Mouse (Mus musculus) embryonic facial prominence, embryonic 12.5 days (tissue): ENCODE results near the gene Srpr. TPM values are rescaled to one million over a fixed set of nuclear protein-coding genes. Genes with fewer than 3 reads are reported as not detected.

Source experiments
- ATAC-seq: fragments of 200-750 bp; cut with Nextera tagmentation; 2 replicates; pipeline ENCODE4 v1.8.0; 2017; ENCODE audit not compliant: insufficient number of reproducible peaks, insufficient read depth, low FRiP score, low TSS enrichment
- H3K27ac ChIP-seq: fragments of 300-500 bp; sonication (generic); 2 replicates; pipeline ENCODE4 v1.5.1; 2016; ENCODE audit warnings: mild to moderate bottlenecking
- H3K27me3 ChIP-seq: fragments of 300-500 bp; sonication (generic); 2 replicates; pipeline ENCODE4 v1.6.1; 2016; ENCODE audit warnings: mild to moderate bottlenecking, moderate library complexity
- H3K36me3 ChIP-seq: fragments of 300-500 bp; sonication (generic); 2 replicates; pipeline ENCODE4 v1.6.1; 2016; ENCODE audit warnings: mild to moderate bottlenecking
- H3K4me1 ChIP-seq: fragments of 300-500 bp; sonication (generic); 2 replicates; pipeline ENCODE4 v1.6.1; 2016
- H3K4me2 ChIP-seq: fragments of 300-500 bp; sonication (generic); replicated peaks from 2 replicates; pipeline ENCODE4 v1.6.1; 2016; ENCODE audit warnings: mild to moderate bottlenecking, moderate library complexity
- H3K4me3 ChIP-seq: fragments of 300-500 bp; sonication (generic); 2 replicates; pipeline ENCODE4 v1.5.1; 2016; ENCODE audit warnings: mild to moderate bottlenecking
- H3K9ac ChIP-seq: fragments of 300-500 bp; sonication (generic); 2 replicates; pipeline ENCODE4 v1.6.1; 2016; ENCODE audit warnings: mild to moderate bottlenecking, moderate library complexity
- H3K9me3 ChIP-seq: fragments of 300-500 bp; sonication (generic); 2 replicates; pipeline ENCODE4 v1.6.1; 2016; ENCODE audit warnings: mild to moderate bottlenecking, moderate library complexity
- WGBS: fragments of 180-500 bp; shearing (Covaris S2); methylation state at CpG from one replicate; pipeline ENCODE4 v1.1.7; 2016; 5-methylcytosine and 5-hydroxymethylcytosine counted together
- polyA plus RNA-seq: library from polyadenylated mRNA; unstranded; fragments of >200 nt; fragmentation: Nextera tagmentation; extraction: Ambion mirVana; gene quantifications from 2 replicates; pipeline ENCODE4 v1.2.1, GENCODE M21; 2016

The Srpr gene
- 108 and 112 TPM in 2 replicates for polyA plus RNA-seq

DNA sequence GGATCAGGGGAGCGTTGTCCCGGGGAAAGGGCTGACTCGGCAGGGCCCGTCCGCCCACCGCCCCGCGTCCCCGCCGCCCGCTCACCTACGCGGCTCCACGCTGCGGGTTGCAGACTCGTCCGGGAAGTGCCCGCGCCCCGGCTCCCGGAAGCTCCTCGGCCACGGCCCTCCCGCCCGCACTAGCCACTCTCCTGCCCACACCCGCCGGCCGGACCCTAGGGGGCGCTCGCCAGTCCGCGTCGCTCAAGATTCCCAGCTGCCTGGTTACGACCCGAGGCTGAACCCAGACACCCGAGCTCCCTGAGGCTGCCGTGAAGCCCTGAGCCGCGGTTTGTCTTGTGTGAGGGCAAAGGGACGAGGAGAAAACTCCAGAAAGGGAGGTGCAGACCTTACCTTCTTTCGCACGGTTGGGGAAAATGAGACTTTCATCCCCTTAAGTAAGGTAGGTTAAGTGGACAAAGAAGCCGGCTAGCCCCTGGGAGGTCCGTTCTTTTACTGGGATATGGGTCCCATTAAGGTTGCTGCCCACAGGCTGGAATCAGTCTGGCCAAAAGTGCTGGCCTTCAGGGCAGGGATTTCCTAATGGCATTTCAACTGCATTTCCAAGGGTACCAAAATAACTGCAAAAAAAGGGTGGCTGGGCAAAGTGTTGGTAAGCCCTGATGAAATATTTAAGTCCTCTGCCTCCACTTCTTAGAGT, at the start of gene Srpr, which contains the start of gene Tirap:
Gene Srpr (plus strand): TSS at position 404 of the 700 bp plus-strand sequence.
Gene Tirap (minus strand): TSS at position 520 of the 700 bp plus-strand sequence.
- H3K4me1 ChIP-seq: peaks cover 7% of the 10 kb centered on the region; the same call in 1 of the 2 replicates
- ATAC-seq: peak; percentile 92
- H3K4me2 ChIP-seq: peak within 1 kb of the TSS; percentile 73
- H3K27me3 ChIP-seq: no peaks in the 10 kb centered on the region
- no peaks in the 10 kb centered on the region for H3K9me3 ChIP-seq
- H3K9ac ChIP-seq: peak within 1 kb of the TSS; percentile 78
- peak within 1 kb of the TSS; percentile 46; the same call in 1 of the 2 replicates for H3K27ac ChIP-seq
- WGBS: under 1% methylated on average over 44 of the region's 44 CpGs
- peak within 1 kb of the TSS; percentile 65 for H3K4me3 ChIP-seq
- H3K36me3 ChIP-seq: peaks cover 6% of the 10 kb centered on the region

DNA sequence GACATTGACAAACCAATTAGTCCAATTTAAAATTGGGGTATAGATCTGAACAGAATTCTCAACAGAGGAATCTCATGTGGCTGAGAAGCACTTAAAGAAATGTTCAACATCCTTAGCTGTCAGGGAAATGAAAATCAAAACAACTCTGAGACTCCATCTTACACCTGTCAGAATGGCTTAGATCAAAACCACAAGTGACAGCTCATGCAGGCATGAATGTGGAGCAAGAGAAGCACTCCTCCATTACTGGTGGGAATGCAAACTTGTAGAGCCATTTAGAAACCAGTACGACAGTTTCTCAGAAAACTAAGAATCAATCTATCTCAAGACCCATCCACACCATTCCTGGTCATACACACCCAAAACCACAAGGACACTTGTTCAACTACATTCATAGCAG, 47.1 kb upstream of the Srpr start:
- H3K27ac ChIP-seq: no peak overlapping the region
- H3K4me1 ChIP-seq: 0 out of 2 replicates have a peak, but pooled peaks cover 2% of the 10 kb centered on the region
- no peak overlapping the region for H3K4me2 ChIP-seq
- no peaks in the 10 kb centered on the region for H3K9me3 ChIP-seq
- H3K36me3 ChIP-seq: 0 out of 2 replicates have a peak, but pooled peaks cover 8% of the 10 kb centered on the region
- ATAC-seq: no peak
- no peaks in the 10 kb centered on the region for H3K27me3 ChIP-seq
- no peak overlapping the region for H3K4me3 ChIP-seq
- WGBS: 92% methylated on average over 1 of the region's 1 CpGs
- H3K9ac ChIP-seq: no peak overlapping the region

DNA sequence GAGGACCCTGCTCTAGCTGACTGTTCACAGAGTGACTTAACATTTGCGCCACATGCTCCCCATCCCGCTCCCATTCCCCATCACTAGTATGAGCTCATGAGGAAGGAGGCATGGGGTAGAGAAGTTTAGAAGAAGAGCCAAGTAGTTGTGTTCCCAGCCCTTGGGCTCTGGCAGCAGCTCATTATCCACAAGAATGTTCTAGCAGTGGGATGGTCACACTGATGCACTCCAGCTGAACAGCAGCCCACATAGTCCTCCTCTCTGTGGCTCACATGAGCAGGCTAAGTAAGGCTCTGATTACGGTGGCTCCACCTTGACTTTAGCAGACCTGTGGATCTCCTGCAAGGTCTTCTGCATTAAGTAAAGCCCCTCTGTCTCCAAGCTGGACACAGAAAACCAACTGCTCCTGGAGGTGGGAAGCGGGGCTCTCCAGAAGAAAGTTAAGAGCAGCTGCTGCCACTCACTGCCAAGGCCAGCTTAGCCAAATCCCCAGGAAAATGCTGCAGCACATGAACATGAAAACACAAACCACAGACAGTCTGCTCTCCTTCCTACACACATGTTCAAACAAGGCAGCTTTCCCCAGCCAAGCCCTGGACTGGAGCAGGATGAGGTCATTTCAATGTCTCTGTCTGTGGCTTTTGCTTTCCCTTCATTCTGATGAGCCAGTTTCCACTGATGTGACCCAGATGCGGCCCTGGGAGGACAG, 43.8 kb upstream of the Srpr start:
- H3K9ac ChIP-seq: no peak overlapping the region
- no peaks in the 10 kb centered on the region for H3K27me3 ChIP-seq
- H3K9me3 ChIP-seq: no peaks in the 10 kb centered on the region
- 0 out of 2 replicates have a peak, but pooled peaks cover 8% of the 10 kb centered on the region for H3K36me3 ChIP-seq
- no peak overlapping the region for H3K4me2 ChIP-seq
- no peak for ATAC-seq
- WGBS: 83% methylated on average over 5 of the region's 5 CpGs
- H3K4me1 ChIP-seq: no peaks in the 10 kb centered on the region
- 0 out of 2 replicates have a peak overlapping the region, but pooled peaks have one; percentile 17 for H3K27ac ChIP-seq
- H3K4me3 ChIP-seq: no peak overlapping the region

DNA sequence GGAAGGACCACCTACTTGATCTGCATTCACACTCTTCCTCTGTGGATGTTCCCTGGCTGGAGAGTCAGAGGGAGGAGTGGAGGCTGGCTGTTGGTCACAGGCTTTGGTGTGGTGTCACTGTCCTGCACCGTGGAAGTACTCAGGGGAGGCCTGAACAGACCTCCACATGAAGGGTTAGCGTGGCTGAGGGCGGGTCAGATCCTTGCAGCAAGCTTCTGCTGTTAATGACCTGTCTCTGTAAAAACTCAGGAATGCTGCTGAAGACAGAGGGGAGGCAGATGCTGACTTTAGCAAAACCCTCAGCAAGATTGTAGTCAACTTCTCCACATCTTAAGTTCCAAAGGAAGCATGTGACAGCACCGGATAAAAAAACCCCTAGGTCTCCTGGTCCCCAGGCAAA, 43.1 kb upstream of the Srpr start:
- H3K4me1 ChIP-seq: no peaks in the 10 kb centered on the region
- 84% methylated on average over 4 of the region's 4 CpGs for WGBS
- H3K4me2 ChIP-seq: no peak overlapping the region
- H3K4me3 ChIP-seq: no peak overlapping the region
- H3K27me3 ChIP-seq: no peaks in the 10 kb centered on the region
- ATAC-seq: no peak
- H3K9me3 ChIP-seq: no peaks in the 10 kb centered on the region
- 0 out of 2 replicates have a peak overlapping the region, but pooled peaks have one; percentile 17 for H3K27ac ChIP-seq
- no peak overlapping the region for H3K9ac ChIP-seq
- 0 out of 2 replicates have a peak, but pooled peaks cover 8% of the 10 kb centered on the region for H3K36me3 ChIP-seq

DNA sequence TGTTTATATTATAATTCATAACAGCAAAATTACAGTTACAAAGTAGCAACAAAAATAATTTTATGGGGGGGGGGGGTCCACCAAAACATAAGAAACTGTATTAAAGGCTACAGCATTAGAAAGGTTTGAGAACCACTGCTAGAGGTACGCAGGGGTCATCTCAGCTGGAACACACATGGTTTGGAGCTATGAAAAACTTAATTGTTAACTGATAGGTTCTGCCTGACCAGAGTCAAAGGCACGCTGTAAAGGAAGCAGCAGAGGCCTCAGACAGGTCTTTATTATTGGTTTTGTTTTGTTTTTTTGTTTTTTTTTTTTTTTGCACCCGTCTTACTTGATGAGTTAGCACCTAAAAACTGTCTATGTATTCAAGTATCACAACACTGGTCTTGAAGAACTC, 41.5 kb upstream of the Srpr start:
- Histone ChIP-seq H3K4me1 (no peaks in the 10 kb centered on the region), H3K9me3 (no peaks in the 10 kb centered on the region), H3K9ac (no peak overlapping the region), H3K4me2 (no peak overlapping the region), H3K27ac (no peak overlapping the region), H3K36me3 (0 out of 2 replicates have a peak, but pooled peaks cover 8% of the 10 kb centered on the region), H3K27me3 (no peaks in the 10 kb centered on the region), H3K4me3 (no peak overlapping the region)
- ATAC-seq: no peak
- 65% methylated on average over 3 of the region's 3 CpGs for WGBS

DNA sequence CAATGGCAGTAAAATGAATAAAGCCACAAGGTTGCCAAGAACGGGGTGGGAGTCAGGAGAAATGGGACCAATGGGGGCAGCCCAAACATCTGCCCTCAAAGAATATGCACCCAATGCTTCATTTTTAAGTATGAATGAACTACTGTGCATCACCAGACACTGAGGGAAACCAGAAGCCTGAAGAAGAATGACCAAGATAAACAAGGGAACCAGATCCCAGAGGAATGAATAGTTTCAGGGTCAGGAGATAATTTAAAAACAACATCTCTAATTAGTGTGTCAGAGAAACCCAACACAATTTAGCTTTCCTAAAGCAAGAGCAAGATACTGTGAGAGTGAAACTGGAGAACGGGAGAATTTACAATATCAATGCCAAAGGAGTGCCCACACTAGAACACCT, 39.3 kb upstream of the Srpr start:
- H3K4me3 ChIP-seq: no peak overlapping the region
- H3K9ac ChIP-seq: no peak overlapping the region
- no peaks in the 10 kb centered on the region for H3K9me3 ChIP-seq
- H3K4me2 ChIP-seq: no peak overlapping the region
- 50% methylated on average over 2 of the region's 2 CpGs for WGBS
- no peaks in the 10 kb centered on the region for H3K4me1 ChIP-seq
- no peak overlapping the region for H3K27ac ChIP-seq
- no peak for ATAC-seq
- 0 out of 2 replicates have a peak, but pooled peaks cover 8% of the 10 kb centered on the region for H3K36me3 ChIP-seq
- no peaks in the 10 kb centered on the region for H3K27me3 ChIP-seq

DNA sequence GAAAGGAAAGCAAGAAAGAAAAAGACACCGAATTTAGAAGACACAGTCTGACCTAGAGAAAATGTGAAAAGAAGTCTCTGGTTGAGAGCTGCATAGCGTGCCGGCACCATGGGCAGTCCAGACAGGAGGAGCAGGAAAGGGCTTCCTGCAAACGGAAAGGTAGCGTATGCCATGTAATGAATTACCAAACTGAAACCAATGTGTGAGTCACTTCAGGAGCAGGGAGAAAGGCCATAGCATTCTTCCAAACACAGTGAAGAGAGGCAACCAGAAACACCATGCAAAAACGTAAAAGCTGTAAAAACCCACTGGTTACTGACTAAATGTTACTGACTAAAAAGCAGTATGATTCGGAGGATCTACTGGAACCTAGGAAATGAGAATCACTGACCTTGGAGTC, 38.3 kb upstream of the Srpr start:
- no peak overlapping the region for H3K27ac ChIP-seq
- H3K4me2 ChIP-seq: no peak overlapping the region
- no peak overlapping the region for H3K9ac ChIP-seq
- no peaks in the 10 kb centered on the region for H3K27me3 ChIP-seq
- ATAC-seq: no peak
- no peaks in the 10 kb centered on the region for H3K9me3 ChIP-seq
- H3K4me3 ChIP-seq: no peak overlapping the region
- WGBS: 90% methylated on average over 7 of the region's 7 CpGs
- no peaks in the 10 kb centered on the region for H3K4me1 ChIP-seq
- H3K36me3 ChIP-seq: no peaks in the 10 kb centered on the region

DNA sequence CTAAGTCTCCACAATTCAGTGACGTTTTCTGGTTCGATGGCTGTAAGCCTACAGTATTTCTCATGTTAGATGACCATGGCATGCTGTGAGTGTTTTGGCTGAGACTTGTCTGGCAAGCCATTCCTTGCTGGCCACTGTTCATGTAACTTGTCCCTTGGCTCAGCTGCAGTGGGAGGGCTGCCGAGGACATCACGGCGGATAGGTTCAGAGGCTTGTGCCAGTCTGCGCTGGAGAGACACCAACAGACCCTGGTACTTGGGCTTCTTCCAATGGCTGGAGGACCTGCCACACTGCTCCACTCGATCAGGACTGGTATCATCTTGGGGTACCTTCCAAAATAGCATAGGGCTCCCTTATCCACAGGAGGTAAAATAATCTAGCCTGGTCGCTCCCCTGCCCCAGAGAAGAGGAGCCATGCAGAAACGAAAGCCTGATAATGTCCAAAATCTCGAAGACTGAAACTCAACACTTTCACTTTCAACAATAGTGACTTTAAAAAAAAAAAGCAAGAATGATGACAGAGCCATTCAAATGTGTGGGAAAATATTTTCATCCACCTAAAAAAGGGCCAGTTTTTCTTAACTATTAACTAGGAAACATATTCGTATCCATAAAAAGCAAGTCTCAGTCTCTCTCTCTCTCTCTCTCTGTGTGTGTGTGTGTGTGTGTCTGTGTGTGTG, 36.8 kb upstream of the Srpr start:
- no peak overlapping the region for H3K4me3 ChIP-seq
- H3K27ac ChIP-seq: no peak overlapping the region
- H3K9me3 ChIP-seq: no peaks in the 10 kb centered on the region
- H3K4me2 ChIP-seq: no peak overlapping the region
- no peak overlapping the region for H3K9ac ChIP-seq
- no peaks in the 10 kb centered on the region for H3K4me1 ChIP-seq
- H3K27me3 ChIP-seq: no peaks in the 10 kb centered on the region
- 0 out of 2 replicates have a peak, but pooled peaks cover 2% of the 10 kb centered on the region for H3K36me3 ChIP-seq
- no peak for ATAC-seq
- WGBS: 87% methylated on average over 11 of the region's 11 CpGs

DNA sequence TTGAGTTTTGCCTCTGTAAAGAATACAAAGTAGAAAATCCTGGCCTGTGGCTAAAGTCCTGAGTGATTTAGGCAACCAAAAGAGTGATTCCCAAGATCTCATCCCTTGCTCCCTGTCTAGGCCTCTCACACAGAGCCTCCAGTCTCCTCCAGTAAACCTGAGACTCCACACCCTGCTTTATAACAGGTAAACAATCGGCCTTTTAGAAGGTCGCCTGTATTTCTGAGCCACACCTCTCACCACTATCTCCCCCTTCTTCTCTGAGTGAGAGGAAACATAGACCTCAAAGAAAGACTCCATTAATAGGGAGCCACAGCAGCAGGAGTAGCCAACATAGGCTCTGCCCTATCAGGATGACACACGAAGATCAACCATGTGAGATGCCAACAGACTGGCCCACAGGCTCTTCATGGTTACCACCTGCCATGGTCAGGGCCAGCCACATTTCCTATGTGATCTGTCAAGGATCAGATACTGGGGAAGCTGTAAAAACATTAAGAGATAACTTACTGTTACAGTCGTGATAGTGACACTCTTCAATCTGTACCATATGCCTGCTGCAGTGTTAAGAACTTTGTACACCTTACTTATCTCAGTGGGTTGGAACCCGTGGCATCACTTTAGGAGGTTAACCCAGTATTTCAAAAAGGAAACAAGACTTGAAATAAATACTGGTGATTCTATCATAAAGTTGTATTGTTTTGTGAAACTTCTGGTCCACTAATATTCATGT, 35.7 kb upstream of the Srpr start:
- no peaks in the 10 kb centered on the region for H3K9me3 ChIP-seq
- no peak overlapping the region for H3K4me2 ChIP-seq
- no peak for ATAC-seq
- H3K4me3 ChIP-seq: no peak overlapping the region
- no peaks in the 10 kb centered on the region for H3K4me1 ChIP-seq
- 78% methylated on average over 5 of the region's 5 CpGs for WGBS
- H3K9ac ChIP-seq: no peak overlapping the region
- H3K36me3 ChIP-seq: 0 out of 2 replicates have a peak, but pooled peaks cover 3% of the 10 kb centered on the region
- H3K27ac ChIP-seq: no peak overlapping the region
- no peaks in the 10 kb centered on the region for H3K27me3 ChIP-seq

DNA sequence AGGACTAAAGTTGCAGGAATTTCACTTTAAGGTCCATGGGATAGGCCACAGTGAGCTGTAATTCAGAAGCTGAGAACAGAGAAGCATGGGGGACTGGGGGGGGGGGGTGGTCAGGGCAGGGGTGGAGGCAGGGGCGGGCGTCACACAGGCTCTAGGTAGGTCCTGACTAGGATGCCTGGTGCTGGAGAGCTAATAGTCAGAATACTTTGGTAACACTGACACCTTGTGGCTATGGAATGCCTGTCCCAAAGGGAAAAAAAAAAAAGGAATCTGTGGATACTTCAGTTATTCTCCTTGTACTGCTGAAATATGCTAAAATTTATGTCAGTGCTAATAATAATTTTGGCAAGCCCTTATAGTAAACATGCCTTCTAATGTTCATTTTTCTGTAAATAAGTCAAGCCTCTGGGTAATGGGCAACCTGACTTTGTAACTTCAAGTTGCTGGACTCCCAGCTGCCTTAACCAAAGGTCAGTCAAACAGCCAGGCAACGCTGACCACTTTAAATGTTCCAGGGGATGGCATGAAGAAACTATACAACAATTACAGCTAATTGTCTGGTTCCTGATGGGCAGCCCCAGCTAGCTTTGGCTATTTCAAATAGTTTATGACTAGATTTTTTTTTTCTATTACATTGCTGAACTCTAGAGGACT, 33.7 kb upstream of the Srpr start:
- 26% methylated on average over 3 of the region's 3 CpGs for WGBS
- no peak overlapping the region for H3K27ac ChIP-seq
- H3K9ac ChIP-seq: no peak overlapping the region
- 0 out of 2 replicates have a peak, but pooled peaks cover 11% of the 10 kb centered on the region for H3K36me3 ChIP-seq
- H3K4me3 ChIP-seq: no peak overlapping the region
- H3K27me3 ChIP-seq: no peaks in the 10 kb centered on the region
- H3K4me1 ChIP-seq: no peaks in the 10 kb centered on the region
- ATAC-seq: peak; percentile 47; the same call in 1 of the 2 replicates
- no peak overlapping the region for H3K4me2 ChIP-seq
- no peaks in the 10 kb centered on the region for H3K9me3 ChIP-seq
